Mouse (Mus musculus): ENCODE measurements around the gene Slco2b1. TPM values are rescaled to one million over a fixed set of nuclear protein-coding genes. Genes with fewer than 3 reads are reported as not detected.
"Not testable (repeated sequence)": the region's sequence is repeated elsewhere in the genome, so short reads cannot be mapped to it uniquely, and the experiment has no call there.

Slco2b1 gene
- polyA plus RNA-seq (2014; fragmentation: Nextera tagmentation; extraction: Ambion mirVana), result 2.2 and 2.4 TPM in 2 replicates

DNA sequence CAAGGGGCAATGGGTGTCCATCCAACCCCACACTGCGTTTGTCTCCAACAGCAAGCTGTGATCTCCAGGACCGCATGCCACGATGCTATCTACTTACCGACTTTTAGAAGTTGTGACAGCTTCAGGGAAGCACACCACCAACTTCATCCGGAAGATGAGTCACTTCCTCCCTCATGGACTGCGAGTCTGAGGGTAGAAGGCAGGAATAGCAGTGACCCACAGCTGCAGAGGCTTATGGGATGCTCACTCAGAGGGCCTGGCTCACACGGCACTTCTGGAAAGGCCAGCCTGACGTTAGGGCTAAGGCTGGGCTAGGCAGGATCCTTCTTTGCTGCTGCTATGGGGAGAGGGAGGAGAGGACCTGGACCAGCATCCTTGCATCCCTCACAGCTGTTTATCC lies at the start of gene Slco2b1:
Gene Slco2b1 (minus strand): TSS at position 175 of the 400 bp plus-strand sequence.
- no peak within 1 kb of the TSS for H3K9ac ChIP-seq (ENCODE audit: low read length)
- ATAC-seq (replicated peaks; ENCODE audit: low FRiP score), result no peak
- no peak within 1 kb of the TSS for H3K4me2 ChIP-seq (ENCODE audit: low read depth, low read length, severe bottlenecking)
- WGBS, result 83% methylated on average over 8 of the region's 8 CpGs
- no peak within 1 kb of the TSS for H3K27ac ChIP-seq (ENCODE audit: low read depth, low read length)
- no peak within 1 kb of the TSS for H3K4me3 ChIP-seq (ENCODE audit: low read depth, low read length)
- no peaks in the 10 kb centered on the region for H3K27me3 ChIP-seq (ENCODE audit: control insufficient read depth, insufficient read depth, low read length)
- no peaks in the 10 kb centered on the region for H3K4me1 ChIP-seq (replicated peaks; ENCODE audit: control insufficient read depth, insufficient read depth, low read length)
- no peaks in the 10 kb centered on the region for H3K36me3 ChIP-seq (ENCODE audit: control insufficient read depth, insufficient read depth, low read length)
- DNase-seq (ENCODE audit: low spot score), result no peak
- H3K9me3 ChIP-seq (ENCODE audit: control insufficient read depth, low read length), result no peaks in the 10 kb centered on the region

DNA sequence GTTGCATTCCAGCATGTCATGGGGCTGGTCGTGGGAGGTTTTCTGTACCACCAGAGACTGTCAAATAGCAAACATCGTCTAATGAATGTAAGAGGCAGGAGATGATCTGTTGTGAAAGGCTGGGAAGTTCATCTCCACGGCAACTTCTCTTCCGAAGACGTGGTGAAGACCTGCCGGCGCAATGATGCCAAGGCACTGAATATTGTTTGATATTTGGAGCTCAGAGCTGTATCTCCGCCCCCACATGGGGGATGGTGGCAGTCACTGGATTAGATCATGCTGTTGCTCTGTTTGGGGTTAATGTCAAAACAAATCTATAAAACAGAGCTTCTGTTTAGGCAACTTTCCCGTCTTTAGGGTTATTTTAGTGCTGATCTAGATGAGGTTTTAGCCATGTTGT lies 28.1 kb upstream of the Slco2b1 start:
- no peaks in the 10 kb centered on the region for H3K4me1 ChIP-seq (replicated peaks; ENCODE audit: control insufficient read depth, insufficient read depth, low read length)
- no peak overlapping the region for H3K27ac ChIP-seq (ENCODE audit: low read depth, low read length)
- no peak for ATAC-seq (replicated peaks; ENCODE audit: low FRiP score)
- H3K4me2 ChIP-seq (ENCODE audit: low read depth, low read length, severe bottlenecking), result no peak overlapping the region
- no peak for DNase-seq (ENCODE audit: low spot score)
- no peaks in the 10 kb centered on the region for H3K27me3 ChIP-seq (ENCODE audit: control insufficient read depth, insufficient read depth, low read length)
- no peak overlapping the region for H3K9ac ChIP-seq (ENCODE audit: low read length)
- no peak overlapping the region for H3K4me3 ChIP-seq (ENCODE audit: low read depth, low read length)
- H3K36me3 ChIP-seq (ENCODE audit: control insufficient read depth, insufficient read depth, low read length), result no peaks in the 10 kb centered on the region
- H3K9me3 ChIP-seq (ENCODE audit: control insufficient read depth, low read length), result no peaks in the 10 kb centered on the region
- 63% methylated on average over 9 of the region's 9 CpGs for WGBS

DNA sequence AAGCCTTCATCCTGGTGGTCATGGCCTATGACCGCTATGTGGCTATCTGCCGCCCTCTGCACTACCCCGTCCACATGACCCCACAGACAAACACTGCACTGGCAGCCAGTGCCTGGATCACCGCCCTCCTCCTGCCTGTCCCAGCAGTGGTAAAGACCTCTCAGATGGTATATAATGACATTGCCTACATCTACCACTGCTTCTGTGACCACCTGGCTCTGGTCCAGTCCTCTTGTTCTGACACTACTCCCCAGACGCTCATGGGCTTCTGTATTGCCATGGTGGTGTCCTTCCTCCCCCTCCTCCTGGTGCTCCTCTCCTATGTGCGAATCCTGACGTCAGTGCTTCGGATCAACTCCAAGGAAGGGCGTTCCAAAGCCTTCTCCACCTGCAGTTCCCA lies 24.4 kb upstream of the Slco2b1 start:
- H3K9ac ChIP-seq (ENCODE audit: low read length); H3K27me3 ChIP-seq (ENCODE audit: control insufficient read depth, insufficient read depth, low read length); H3K4me3 ChIP-seq (ENCODE audit: low read depth, low read length); H3K36me3 ChIP-seq (ENCODE audit: control insufficient read depth, insufficient read depth, low read length); H3K9me3 ChIP-seq (ENCODE audit: control insufficient read depth, low read length); DNase-seq (ENCODE audit: low spot score); H3K4me1 ChIP-seq (replicated peaks; ENCODE audit: control insufficient read depth, insufficient read depth, low read length); ATAC-seq (replicated peaks; ENCODE audit: low FRiP score); H3K4me2 ChIP-seq (ENCODE audit: low read depth, low read length, severe bottlenecking); H3K27ac ChIP-seq (ENCODE audit: low read depth, low read length): not testable (repeated sequence)
- 93% methylated on average over 9 of the region's 9 CpGs for WGBS

DNA sequence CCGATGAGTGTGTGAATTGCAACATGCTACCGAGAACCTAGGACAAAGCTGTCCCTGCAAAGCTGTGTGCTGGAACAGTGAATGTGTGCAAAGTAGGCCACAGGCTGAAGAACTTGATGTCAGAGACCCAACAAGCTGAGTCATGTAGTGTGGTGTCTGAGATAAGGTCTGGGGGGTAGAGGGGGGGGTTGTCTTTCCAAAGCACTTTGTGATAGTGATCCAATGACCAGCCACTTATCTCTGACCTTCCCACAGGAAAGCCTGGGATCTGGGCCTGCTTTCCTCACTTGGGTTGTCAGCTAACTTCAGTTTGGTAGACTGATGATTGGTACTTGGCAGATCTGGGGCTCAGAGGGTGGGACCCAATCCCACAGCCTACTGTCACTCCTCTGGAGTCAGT lies 23.5 kb upstream of the Slco2b1 start:
- no peaks in the 10 kb centered on the region for H3K4me1 ChIP-seq (replicated peaks; ENCODE audit: control insufficient read depth, insufficient read depth, low read length)
- H3K4me2 ChIP-seq (ENCODE audit: low read depth, low read length, severe bottlenecking), result no peak overlapping the region
- no peak for ATAC-seq (replicated peaks; ENCODE audit: low FRiP score)
- no peak overlapping the region for H3K9ac ChIP-seq (ENCODE audit: low read length)
- no peaks in the 10 kb centered on the region for H3K36me3 ChIP-seq (ENCODE audit: control insufficient read depth, insufficient read depth, low read length)
- 95% methylated on average over 2 of the region's 2 CpGs for WGBS
- no peak for DNase-seq (ENCODE audit: low spot score)
- no peak overlapping the region for H3K4me3 ChIP-seq (ENCODE audit: low read depth, low read length)
- H3K9me3 ChIP-seq (ENCODE audit: control insufficient read depth, low read length), result no peaks in the 10 kb centered on the region
- no peak overlapping the region for H3K27ac ChIP-seq (ENCODE audit: low read depth, low read length)
- H3K27me3 ChIP-seq (ENCODE audit: control insufficient read depth, insufficient read depth, low read length), result no peaks in the 10 kb centered on the region

DNA sequence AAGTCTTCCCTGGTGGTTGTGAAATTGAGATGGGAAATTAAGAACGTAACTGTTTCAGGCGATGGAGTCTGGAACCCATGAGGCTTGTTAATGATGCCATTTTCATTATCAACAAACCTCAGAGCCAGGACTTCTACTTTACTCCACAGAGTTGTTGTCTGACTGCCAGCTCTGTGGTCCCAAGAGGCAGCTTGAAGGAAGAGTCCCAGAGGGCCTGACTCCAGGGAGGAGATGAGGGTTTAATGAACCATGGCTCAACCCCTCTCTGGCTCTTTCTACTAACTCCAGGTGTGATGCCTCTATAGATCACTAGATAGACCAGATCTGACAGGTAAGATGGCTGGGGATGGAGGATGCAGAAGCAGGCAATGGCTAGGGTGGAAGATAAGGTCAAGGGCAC lies 18.8 kb upstream of the Slco2b1 start, which contains the start of gene Olfr520:
Gene Olfr520 (plus strand): TSS at position 301 of the 400 bp plus-strand sequence.
- 95% methylated on average over 2 of the region's 2 CpGs for WGBS
- no peaks in the 10 kb centered on the region for H3K27me3 ChIP-seq (ENCODE audit: control insufficient read depth, insufficient read depth, low read length)
- no peak within 1 kb of the TSS for H3K27ac ChIP-seq (ENCODE audit: low read depth, low read length)
- H3K36me3 ChIP-seq (ENCODE audit: control insufficient read depth, insufficient read depth, low read length), result no peaks in the 10 kb centered on the region
- H3K4me1 ChIP-seq (replicated peaks; ENCODE audit: control insufficient read depth, insufficient read depth, low read length), result no peaks in the 10 kb centered on the region
- no peak within 1 kb of the TSS for H3K4me2 ChIP-seq (ENCODE audit: low read depth, low read length, severe bottlenecking)
- ATAC-seq (replicated peaks; ENCODE audit: low FRiP score), result no peak
- no peak within 1 kb of the TSS for H3K9ac ChIP-seq (ENCODE audit: low read length)
- H3K4me3 ChIP-seq (ENCODE audit: low read depth, low read length), result no peak within 1 kb of the TSS
- no peaks in the 10 kb centered on the region for H3K9me3 ChIP-seq (ENCODE audit: control insufficient read depth, low read length)
- no peak for DNase-seq (ENCODE audit: low spot score)

DNA sequence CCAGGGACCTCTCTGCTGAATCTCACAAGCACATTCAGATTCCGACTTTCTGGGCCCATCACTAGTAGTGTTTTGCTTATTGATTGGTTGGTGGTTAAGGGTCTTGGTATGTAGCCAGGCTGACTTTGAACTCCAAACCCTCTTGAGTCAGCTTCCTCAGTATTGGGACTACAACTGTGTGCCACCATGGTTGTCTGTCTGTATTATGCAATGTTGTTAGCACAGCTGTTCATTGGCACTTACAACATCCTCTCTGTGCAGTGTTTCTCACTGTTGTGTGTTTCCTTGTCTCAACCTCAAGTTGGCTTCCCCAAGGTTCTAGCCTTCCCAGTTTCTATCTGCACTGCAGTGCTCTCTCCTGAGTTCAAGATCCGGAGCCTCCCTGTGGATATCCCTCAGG lies 5.4 kb upstream of the Slco2b1 start:
- Histone ChIP-seq H3K4me1 (replicated peaks; ENCODE audit: control insufficient read depth, insufficient read depth, low read length) (no peaks in the 10 kb centered on the region), H3K36me3 (ENCODE audit: control insufficient read depth, insufficient read depth, low read length) (no peaks in the 10 kb centered on the region), H3K27me3 (ENCODE audit: control insufficient read depth, insufficient read depth, low read length) (no peaks in the 10 kb centered on the region; the same call in 1 of the 2 replicates), H3K9me3 (ENCODE audit: control insufficient read depth, low read length) (no peaks in the 10 kb centered on the region), H3K4me2 (ENCODE audit: low read depth, low read length, severe bottlenecking) (no peak overlapping the region), H3K4me3 (ENCODE audit: low read depth, low read length) (no peak overlapping the region), H3K9ac (ENCODE audit: low read length) (no peak overlapping the region), H3K27ac (ENCODE audit: low read depth, low read length) (no peak overlapping the region)
- ATAC-seq (replicated peaks; ENCODE audit: low FRiP score), result no peak
- 90% methylated on average over 2 of the region's 2 CpGs for WGBS
- DNase-seq (ENCODE audit: low spot score), result no peak

DNA sequence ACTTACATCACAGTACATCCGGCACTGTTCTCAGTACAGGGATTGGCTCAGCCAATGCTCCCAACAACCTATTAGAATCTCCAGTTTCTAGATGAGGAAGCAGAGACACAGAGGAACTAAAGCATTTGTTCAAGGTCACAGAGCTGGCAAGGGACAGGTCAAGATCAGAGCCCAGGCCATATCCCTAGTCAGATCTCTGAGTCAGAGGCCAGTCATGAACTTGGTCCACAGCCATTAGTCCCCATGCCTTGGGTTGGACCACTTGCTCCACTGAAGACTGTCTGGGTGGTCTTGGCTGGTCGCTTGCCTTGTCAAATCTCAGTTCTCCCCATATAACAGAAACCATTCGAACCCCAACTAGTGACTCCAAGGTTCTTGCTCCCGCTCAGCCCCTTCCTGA lies 1.3 kb upstream of the Slco2b1 start:
- ATAC-seq (replicated peaks; ENCODE audit: low FRiP score) (no peak), DNase-seq (ENCODE audit: low spot score) (no peak)
- H3K4me3 ChIP-seq (ENCODE audit: low read depth, low read length), result no peak overlapping the region
- no peaks in the 10 kb centered on the region for H3K4me1 ChIP-seq (replicated peaks; ENCODE audit: control insufficient read depth, insufficient read depth, low read length)
- H3K9ac ChIP-seq (ENCODE audit: low read length), result no peak overlapping the region
- 86% methylated on average over 4 of the region's 4 CpGs for WGBS
- H3K9me3 ChIP-seq (ENCODE audit: control insufficient read depth, low read length), result no peaks in the 10 kb centered on the region
- no peaks in the 10 kb centered on the region for H3K36me3 ChIP-seq (ENCODE audit: control insufficient read depth, insufficient read depth, low read length)
- H3K27me3 ChIP-seq (ENCODE audit: control insufficient read depth, insufficient read depth, low read length), result no peaks in the 10 kb centered on the region
- no peak overlapping the region for H3K4me2 ChIP-seq (ENCODE audit: low read depth, low read length, severe bottlenecking)
- no peak overlapping the region for H3K27ac ChIP-seq (ENCODE audit: low read depth, low read length)

DNA sequence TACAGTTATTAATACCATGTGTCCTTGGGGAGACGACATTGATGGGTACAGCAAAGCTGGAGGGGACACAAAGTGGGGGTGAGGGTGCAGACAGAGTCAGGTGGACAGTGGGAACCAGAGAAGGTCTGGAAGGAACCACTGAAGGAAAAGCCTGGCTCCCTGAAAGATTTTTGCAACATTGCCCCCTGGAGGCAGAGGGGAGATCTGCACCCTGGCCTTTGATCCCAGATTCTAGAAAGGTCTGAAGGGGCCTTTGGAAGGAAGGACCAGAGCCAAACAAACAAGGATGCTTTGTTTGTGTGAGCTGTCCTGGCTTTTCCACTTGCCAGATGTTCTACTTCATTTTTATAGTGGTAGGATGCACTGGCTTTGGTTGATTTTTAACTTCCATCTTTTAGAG lies 664 bp downstream of the Slco2b1 start:
- Histone ChIP-seq H3K4me1 (replicated peaks; ENCODE audit: control insufficient read depth, insufficient read depth, low read length) (no peaks in the 10 kb centered on the region), H3K9me3 (ENCODE audit: control insufficient read depth, low read length) (no peaks in the 10 kb centered on the region), H3K4me3 (ENCODE audit: low read depth, low read length) (no peak overlapping the region), H3K4me2 (ENCODE audit: low read depth, low read length, severe bottlenecking) (no peak overlapping the region), H3K27me3 (ENCODE audit: control insufficient read depth, insufficient read depth, low read length) (no peaks in the 10 kb centered on the region), H3K9ac (ENCODE audit: low read length) (no peak overlapping the region), H3K36me3 (ENCODE audit: control insufficient read depth, insufficient read depth, low read length) (no peaks in the 10 kb centered on the region), H3K27ac (ENCODE audit: low read depth, low read length) (no peak overlapping the region)
- WGBS, result 35% methylated on average over 1 of the region's 1 CpGs
- no peak for ATAC-seq (replicated peaks; ENCODE audit: low FRiP score)
- DNase-seq (ENCODE audit: low spot score), result peak; percentile 71

DNA sequence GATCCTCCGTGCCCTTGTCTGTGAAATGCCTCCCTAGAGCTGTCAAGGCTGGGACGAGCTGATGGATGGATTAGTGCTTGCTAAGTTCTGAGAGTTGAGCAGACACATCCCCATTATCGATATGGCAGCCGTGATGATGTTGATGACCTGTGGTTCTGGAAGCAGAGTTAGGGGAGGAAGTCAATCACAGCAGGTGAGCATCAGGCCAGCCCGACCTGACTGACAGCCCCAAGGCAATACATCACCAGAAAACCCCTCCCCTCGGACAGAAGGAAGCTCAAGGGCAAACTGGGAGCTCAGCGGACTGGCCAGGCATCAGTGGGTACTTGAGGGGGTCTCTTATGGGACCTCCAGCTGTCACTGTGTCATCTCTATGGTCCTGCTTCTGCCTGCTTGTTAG lies 1.1 kb downstream of the Slco2b1 start:
- no peak overlapping the region for H3K4me2 ChIP-seq (ENCODE audit: low read depth, low read length, severe bottlenecking)
- no peak overlapping the region for H3K4me3 ChIP-seq (ENCODE audit: low read depth, low read length)
- no peak overlapping the region for H3K9ac ChIP-seq (ENCODE audit: low read length)
- no peaks in the 10 kb centered on the region for H3K36me3 ChIP-seq (ENCODE audit: control insufficient read depth, insufficient read depth, low read length)
- 80% methylated on average over 7 of the region's 7 CpGs for WGBS
- no peak overlapping the region for H3K27ac ChIP-seq (ENCODE audit: low read depth, low read length)
- H3K9me3 ChIP-seq (ENCODE audit: control insufficient read depth, low read length), result no peaks in the 10 kb centered on the region
- ATAC-seq (replicated peaks; ENCODE audit: low FRiP score) (no peak), DNase-seq (ENCODE audit: low spot score) (no peak)
- H3K4me1 ChIP-seq (replicated peaks; ENCODE audit: control insufficient read depth, insufficient read depth, low read length), result no peaks in the 10 kb centered on the region
- H3K27me3 ChIP-seq (ENCODE audit: control insufficient read depth, insufficient read depth, low read length), result no peaks in the 10 kb centered on the region

All from forebrain, embryonic 11.5 days (tissue).